Mouse (Mus musculus) ES-Bruce4 (cell line): ENCODE data around the gene Ccdc158. TPM values are rescaled to one million over a fixed set of nuclear protein-coding genes. Genes with fewer than 3 reads are reported as not detected.

Experiments
- H3K27ac ChIP-seq: 2 replicates; pipeline ENCODE4 v1.5.1; 2012; ENCODE audit warnings: low read length, inconsistent platforms; ENCODE audit not compliant: insufficient read depth
- H3K27me3 ChIP-seq: 2 replicates; pipeline ENCODE4 v1.6.1; 2012; ENCODE audit warnings: mild to moderate bottlenecking, low read length, inconsistent platforms; ENCODE audit not compliant: control insufficient read depth, poor library complexity, insufficient read depth, severe bottlenecking
- H3K36me3 ChIP-seq: 2 replicates; pipeline ENCODE4 v1.6.1; 2012; ENCODE audit warnings: inconsistent platforms, mild to moderate bottlenecking, low read length, moderate library complexity; ENCODE audit not compliant: control insufficient read depth, poor library complexity, insufficient read depth, severe bottlenecking
- H3K4me1 ChIP-seq: one replicate; pipeline ENCODE4 v1.8.1; 2011; ENCODE audit warnings: low read length; ENCODE audit not compliant: control insufficient read depth, insufficient read depth
- H3K4me3 ChIP-seq: 2 replicates; pipeline ENCODE4 v1.5.1; 2011; ENCODE audit warnings: low read depth, mild to moderate bottlenecking, low read length
- H3K9ac ChIP-seq: 2 replicates; pipeline ENCODE4 v1.6.1; 2012; ENCODE audit warnings: low read depth, mild to moderate bottlenecking, inconsistent platforms; ENCODE audit not compliant: poor library complexity, severe bottlenecking
- H3K9me3 ChIP-seq: replicated peaks from 2 replicates; pipeline ENCODE4 v1.6.1; 2012; ENCODE audit warnings: mild to moderate bottlenecking, low read length, inconsistent platforms; ENCODE audit not compliant: control insufficient read depth, poor library complexity, insufficient read depth, severe bottlenecking
- CTCF ChIP-seq: IDR thresholded peaks from one replicate; pipeline ENCODE4 v1.8.1; 2011; ENCODE audit warnings: low read depth, low read length
- EP300 ChIP-seq: IDR thresholded peaks from 2 replicates; pipeline ENCODE4 v1.6.1; 2011; ENCODE audit warnings: low read depth, low read length; ENCODE audit not compliant: insufficient read depth
- POLR2A ChIP-seq: IDR thresholded peaks from one replicate; pipeline ENCODE4 v1.8.1; 2011; ENCODE audit warnings: low read length; ENCODE audit not compliant: insufficient read depth
- polyA plus RNA-seq: library from polyadenylated mRNA; stranded (reverse); fragments of >200 nt; gene quantifications from 2 replicates; pipeline ENCODE4 v1.2.4, GENCODE M21; 2011; ENCODE audit warnings: low read depth; ENCODE audit not compliant: missing spikeins, insufficient read depth, insufficient read length

Ccdc158 gene
- polyA plus RNA-seq, 1 experiment = 5.4 TPM

DNA sequence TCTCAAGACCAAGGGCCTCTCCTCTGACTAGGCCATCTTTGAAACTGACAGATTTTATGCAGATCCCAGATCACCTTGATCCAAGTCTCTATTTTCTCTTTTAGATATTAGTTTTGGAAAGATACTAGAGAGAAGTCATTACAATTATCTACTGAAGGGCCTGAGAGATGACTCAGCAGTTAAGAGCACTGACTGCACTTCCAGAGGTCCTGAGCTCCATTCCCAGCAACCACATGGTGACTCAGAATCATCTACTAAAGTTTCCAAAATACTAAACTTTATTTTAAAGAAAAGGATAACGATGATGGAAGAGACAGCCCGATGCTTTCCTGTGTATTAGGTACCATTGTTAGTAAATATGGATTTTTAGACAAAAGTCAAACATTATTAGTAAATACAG lies 39.8 kb upstream of the Ccdc158 start:
- no peaks in the 10 kb centered on the region for H3K9me3 ChIP-seq
- no peaks in the 10 kb centered on the region for H3K27me3 ChIP-seq
- TF ChIP-seq CTCF (no peak), POLR2A (no peak), EP300 (no peak)
- H3K36me3 ChIP-seq = no peaks in the 10 kb centered on the region
- no peaks in the 10 kb centered on the region for H3K4me1 ChIP-seq
- H3K9ac ChIP-seq = no peak overlapping the region
- no peak overlapping the region for H3K27ac ChIP-seq
- no peak overlapping the region for H3K4me3 ChIP-seq

DNA sequence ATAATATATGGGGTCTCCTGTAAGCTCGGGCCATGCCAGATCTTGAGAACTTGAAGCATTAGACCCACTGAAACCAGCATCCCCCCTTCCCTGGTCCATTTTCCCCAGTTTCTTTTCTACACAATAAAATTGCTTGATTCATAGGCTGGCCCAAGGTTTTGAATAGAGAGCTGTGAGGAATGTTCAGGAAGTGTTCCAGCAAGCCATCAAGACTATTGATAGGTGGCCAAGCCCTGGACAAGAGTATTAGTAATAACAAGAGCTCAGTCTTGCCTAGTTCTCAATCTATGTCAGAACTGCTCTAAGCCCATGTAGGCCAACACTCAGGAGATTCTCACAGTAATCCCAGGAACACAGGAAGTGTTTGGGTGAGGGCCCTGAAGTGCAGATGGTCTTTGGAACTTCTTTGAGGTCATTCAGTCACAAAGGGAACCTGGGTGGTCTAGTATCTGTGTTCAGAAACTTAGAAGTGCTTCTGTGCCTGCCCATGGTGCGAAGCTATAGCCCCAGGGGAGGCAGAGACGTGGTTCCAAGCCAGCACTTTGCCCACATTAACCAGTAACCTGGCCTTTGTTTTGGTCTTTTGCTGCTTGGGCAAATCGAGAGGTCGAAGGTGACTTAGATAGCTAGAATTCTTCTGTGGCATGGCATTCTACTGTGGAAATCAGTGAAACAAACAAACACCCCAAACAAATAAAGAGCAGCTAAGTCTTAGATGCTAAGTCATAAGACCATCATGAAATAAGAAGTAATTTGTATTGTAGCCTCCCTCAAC lies 37.7 kb upstream of the Ccdc158 start:
- TF ChIP-seq EP300 (no peak), CTCF (no peak), POLR2A (no peak)
- Histone ChIP-seq H3K27me3 (no peaks in the 10 kb centered on the region), H3K27ac (no peak overlapping the region), H3K4me3 (no peak overlapping the region), H3K36me3 (no peaks in the 10 kb centered on the region), H3K9ac (no peak overlapping the region), H3K9me3 (no peaks in the 10 kb centered on the region), H3K4me1 (no peaks in the 10 kb centered on the region)

DNA sequence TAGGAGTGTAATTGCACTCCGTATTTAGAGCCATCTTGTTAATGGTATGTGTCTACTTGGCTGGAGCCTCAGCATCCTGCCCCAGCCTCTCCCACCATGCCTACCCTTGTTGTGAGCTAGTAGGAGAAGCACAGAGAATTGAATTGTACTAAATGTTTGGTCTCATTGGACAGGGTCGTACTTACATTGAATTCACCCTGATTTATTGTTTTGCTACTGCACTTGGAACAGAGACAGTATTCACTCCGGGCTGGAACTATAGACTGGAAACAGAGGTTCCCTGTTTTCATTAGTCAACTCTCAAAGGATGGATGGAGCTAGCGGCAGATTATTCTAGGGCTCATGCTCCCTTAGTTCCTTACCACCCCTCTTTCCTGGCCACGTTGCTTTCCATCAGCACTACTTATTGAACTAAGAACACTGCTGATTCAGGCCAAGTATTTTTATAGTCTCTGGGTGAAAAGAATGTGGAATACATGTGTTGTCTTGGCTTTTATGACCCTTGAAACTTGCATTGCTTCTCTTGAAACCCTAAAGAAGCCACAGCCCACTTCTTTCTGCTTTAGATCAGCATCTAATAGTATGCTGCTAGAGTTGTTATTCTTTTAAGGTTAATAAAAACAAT lies 36.7 kb upstream of the Ccdc158 start:
- Histone ChIP-seq H3K4me3 (no peak overlapping the region), H3K9ac (no peak overlapping the region), H3K36me3 (no peaks in the 10 kb centered on the region), H3K27ac (no peak overlapping the region), H3K9me3 (no peaks in the 10 kb centered on the region), H3K4me1 (no peaks in the 10 kb centered on the region), H3K27me3 (no peaks in the 10 kb centered on the region)
- no peak for TF ChIP-seq EP300
- no peak for TF ChIP-seq POLR2A
- no peak for TF ChIP-seq CTCF

DNA sequence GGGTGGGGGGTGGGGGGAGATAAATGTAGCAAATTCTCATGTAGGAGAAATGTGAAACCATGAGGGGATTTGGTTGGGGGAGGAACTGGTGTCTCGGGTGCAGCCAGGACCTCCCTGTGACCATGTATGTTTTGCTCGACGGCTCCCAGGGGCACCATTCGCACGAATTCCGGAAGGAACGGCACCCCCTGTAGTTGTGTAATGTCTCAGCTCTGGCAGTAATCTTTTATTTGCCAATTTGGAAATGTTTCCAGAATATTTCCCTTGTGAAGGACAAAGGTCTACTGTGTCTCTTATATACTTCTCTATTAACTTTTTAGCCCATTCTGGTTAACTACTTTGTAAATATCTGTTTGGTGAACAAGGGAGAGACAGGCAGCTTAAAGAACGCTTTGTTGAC lies 35.7 kb upstream of the Ccdc158 start:
- TF ChIP-seq EP300 = no peak
- no peak for TF ChIP-seq CTCF
- no peak for TF ChIP-seq POLR2A
- Histone ChIP-seq H3K9ac (no peak overlapping the region), H3K27ac (no peak overlapping the region), H3K4me1 (no peaks in the 10 kb centered on the region), H3K9me3 (no peaks in the 10 kb centered on the region), H3K27me3 (no peaks in the 10 kb centered on the region), H3K4me3 (no peak overlapping the region), H3K36me3 (no peaks in the 10 kb centered on the region)

DNA sequence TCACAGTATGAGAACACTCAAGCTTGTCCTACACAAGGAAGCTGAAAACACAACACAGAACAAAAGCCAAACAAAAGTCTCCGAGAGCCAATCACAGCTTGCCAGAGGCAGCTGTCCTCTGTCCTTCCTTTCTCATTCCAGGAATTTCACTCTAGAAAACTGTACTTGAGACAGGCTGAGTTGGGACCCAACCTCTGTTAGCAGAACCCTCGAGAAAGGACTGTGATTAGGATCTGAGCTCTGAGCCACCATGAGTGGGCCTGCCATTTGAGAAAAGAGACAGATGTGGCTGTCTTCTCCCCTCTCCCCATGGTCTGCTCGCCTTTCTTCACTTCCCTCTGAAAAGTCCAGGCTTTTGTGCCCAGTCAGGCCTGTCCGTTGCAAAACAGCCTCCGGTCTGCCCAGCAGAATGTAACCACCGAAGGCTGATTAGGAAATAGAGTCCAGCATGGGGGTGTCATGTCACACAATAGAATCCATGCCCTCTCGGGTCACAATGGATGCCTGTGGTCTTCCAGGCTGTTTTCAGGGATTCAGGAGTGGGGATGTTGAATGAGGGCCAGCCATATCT lies 32.9 kb upstream of the Ccdc158 start:
- Histone ChIP-seq H3K36me3 (no peaks in the 10 kb centered on the region), H3K27me3 (no peaks in the 10 kb centered on the region), H3K27ac (no peak overlapping the region), H3K9me3 (no peaks in the 10 kb centered on the region), H3K4me3 (no peak overlapping the region), H3K4me1 (no peaks in the 10 kb centered on the region), H3K9ac (no peak overlapping the region)
- TF ChIP-seq POLR2A = no peak
- TF ChIP-seq EP300 = no peak

DNA sequence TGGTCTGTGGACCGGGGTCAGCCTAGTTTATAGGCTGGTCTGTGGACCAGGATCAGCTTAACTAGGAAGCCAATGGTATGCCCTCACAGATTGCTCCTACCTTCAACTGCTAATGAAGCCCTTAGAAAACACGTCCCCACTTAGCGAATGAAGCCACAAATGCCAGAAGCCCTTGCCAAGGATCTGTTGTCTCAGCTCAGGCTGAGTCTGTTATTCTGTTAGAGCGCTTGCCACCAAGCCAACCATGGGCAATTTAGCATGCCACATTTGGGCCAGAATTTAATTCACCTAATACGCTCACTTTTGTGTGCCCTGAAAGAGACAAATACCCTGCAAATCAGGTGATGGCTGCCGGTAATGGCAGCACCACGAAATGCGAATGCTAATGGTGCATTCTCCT lies 28.6 kb upstream of the Ccdc158 start:
- TF ChIP-seq CTCF (no peak), EP300 (no peak), POLR2A (no peak)
- Histone ChIP-seq H3K36me3 (no peaks in the 10 kb centered on the region), H3K4me1 (peaks cover 2% of the 10 kb centered on the region)

More for the DNA sequence above, 28.6 kb upstream of the Ccdc158 start:
- no peaks in the 10 kb centered on the region for H3K9me3 ChIP-seq
- no peak overlapping the region for H3K27ac ChIP-seq
- no peak overlapping the region for H3K4me3 ChIP-seq
- no peak overlapping the region for H3K9ac ChIP-seq
- no peaks in the 10 kb centered on the region for H3K27me3 ChIP-seq
